Mouse (Mus musculus) olfactory bulb, adult 2 months (tissue): Measurements from ENCODE around the gene Jak1.

ENCODE experiments used
- CTCF ChIP-seq: fragments of 200-500 bp; IDR thresholded peaks from 2 replicates; pipeline ENCODE4 v1.5.1; 2012; ENCODE audit warnings: low read depth, mild to moderate bottlenecking, low read length, moderate library complexity; ENCODE audit not compliant: insufficient read depth
- POLR2A ChIP-seq: fragments of 200-500 bp; IDR thresholded peaks from 2 replicates; pipeline ENCODE4 v1.6.1; 2012; ENCODE audit warnings: mild to moderate bottlenecking, low read depth, low read length, moderate library complexity; ENCODE audit not compliant: insufficient read depth

- TF ChIP-seq POLR2A = no peak
- no peak for TF ChIP-seq CTCF
Measured at GRCm38 (mm10) chr4:101217026-101217540, 48.0 kb downstream of the Jak1 start.
